Mouse (Mus musculus) small intestine, adult 2 months (tissue): Measurements from ENCODE around the gene Gm6525. TPM values are rescaled to one million over a fixed set of nuclear protein-coding genes. Genes with fewer than 3 reads are reported as not detected.

Experiments used
- H3K27ac ChIP-seq: fragments of 200-500 bp; 2 replicates; pipeline ENCODE4 v1.5.1; 2012; ENCODE audit warnings: low read depth, low read length, control low read depth, inconsistent platforms; ENCODE audit not compliant: insufficient read depth
- H3K27me3 ChIP-seq: fragments of 200-500 bp; 2 replicates; pipeline ENCODE4 v1.6.1; 2012; ENCODE audit warnings: mild to moderate bottlenecking, moderate library complexity, low read length, inconsistent platforms; ENCODE audit not compliant: control insufficient read depth, insufficient read depth
- H3K36me3 ChIP-seq: fragments of 200-500 bp; 2 replicates; pipeline ENCODE4 v1.6.1; 2012; ENCODE audit warnings: mild to moderate bottlenecking, low read length, control low read depth, inconsistent platforms; ENCODE audit not compliant: control insufficient read depth, insufficient read depth
- H3K4me1 ChIP-seq: fragments of 200-500 bp; 2 replicates; pipeline ENCODE4 v1.6.1; 2012; ENCODE audit warnings: low read length, inconsistent platforms, mixed read lengths; ENCODE audit not compliant: control insufficient read depth, insufficient read depth, insufficient read length
- H3K4me3 ChIP-seq: fragments of 200-500 bp; 2 replicates; pipeline ENCODE4 v1.5.1; 2012; ENCODE audit warnings: low read depth, mild to moderate bottlenecking, control low read depth, inconsistent platforms, low read length, moderate library complexity
- CTCF ChIP-seq: fragments of 200-500 bp; IDR thresholded peaks from 2 replicates; pipeline ENCODE4 v1.5.1; 2012; ENCODE audit warnings: low read depth, mild to moderate bottlenecking, control low read depth, inconsistent platforms, low read length, moderate library complexity, mixed read lengths; ENCODE audit not compliant: insufficient replicate concordance, insufficient read length; ENCODE audit errors: extremely low read depth
- POLR2A ChIP-seq: fragments of 200-500 bp; IDR thresholded peaks from 2 replicates; pipeline ENCODE4 v1.6.1; 2012; ENCODE audit warnings: low read depth, mild to moderate bottlenecking, control low read depth, inconsistent platforms, low read length, moderate library complexity
- WGBS: fragments of 180-500 bp; shearing (Covaris S2); methylation state at CpG from one replicate; pipeline ENCODE4 v1.1.7; 2018; 5-methylcytosine and 5-hydroxymethylcytosine counted together
- polyA plus RNA-seq: library from polyadenylated mRNA; depleted of rRNA; stranded (reverse); fragments of >200 nt; gene quantifications from 2 replicates; pipeline ENCODE4 v1.2.3, GENCODE M21; 2012

Gm6525 gene
- polyA plus RNA-seq, 1 experiment = not detected

DNA sequence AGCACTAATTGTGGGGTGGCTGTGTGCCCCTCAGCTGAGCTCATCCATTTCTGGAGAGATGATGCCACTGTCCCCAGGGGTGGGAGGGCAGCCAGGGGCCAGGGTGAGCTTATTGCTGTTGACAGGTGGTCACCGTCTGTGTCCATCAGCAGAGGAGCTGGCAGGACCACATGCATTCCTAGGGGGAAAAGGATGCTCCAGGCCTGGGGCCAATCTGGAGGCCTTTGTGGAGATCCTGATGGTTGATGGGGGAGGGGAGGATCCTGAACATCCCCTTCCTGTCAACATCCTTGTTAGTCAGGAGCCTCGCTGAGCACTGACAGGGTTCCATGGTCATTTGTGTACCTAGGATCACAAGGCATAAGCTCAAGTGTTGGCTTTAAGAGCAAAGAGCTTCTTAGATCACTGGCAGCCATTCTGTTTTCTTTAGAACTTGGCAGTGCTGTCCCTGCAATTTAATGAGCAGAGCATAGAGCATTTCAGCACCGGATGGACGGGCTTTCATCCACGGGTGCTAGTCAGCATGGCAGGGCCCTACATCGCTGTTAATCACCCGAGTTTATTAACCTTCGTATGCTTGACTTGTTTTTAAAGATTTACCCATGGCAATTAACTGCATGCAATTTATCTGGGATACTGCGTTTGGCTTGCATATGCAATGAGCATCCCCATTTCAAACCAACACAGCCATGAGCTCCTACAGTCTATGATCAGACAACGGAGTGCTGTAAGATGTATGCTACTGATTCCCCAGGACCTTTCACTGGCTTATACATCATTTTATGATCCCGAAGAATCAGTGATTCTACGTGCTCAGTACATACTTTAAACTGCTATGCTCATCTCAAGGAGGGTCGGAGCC is 26.9 kb downstream of the Gm6525 start:
- Histone ChIP-seq H3K4me1 (no peaks in the 10 kb centered on the region), H3K27me3 (no peaks in the 10 kb centered on the region), H3K36me3 (peaks cover 23% of the 10 kb centered on the region), H3K27ac (no peak overlapping the region), H3K4me3 (no peak overlapping the region)
- 81% methylated on average over 13 of the region's 13 CpGs for WGBS
- TF ChIP-seq POLR2A = no peak
- TF ChIP-seq CTCF = no peak

DNA sequence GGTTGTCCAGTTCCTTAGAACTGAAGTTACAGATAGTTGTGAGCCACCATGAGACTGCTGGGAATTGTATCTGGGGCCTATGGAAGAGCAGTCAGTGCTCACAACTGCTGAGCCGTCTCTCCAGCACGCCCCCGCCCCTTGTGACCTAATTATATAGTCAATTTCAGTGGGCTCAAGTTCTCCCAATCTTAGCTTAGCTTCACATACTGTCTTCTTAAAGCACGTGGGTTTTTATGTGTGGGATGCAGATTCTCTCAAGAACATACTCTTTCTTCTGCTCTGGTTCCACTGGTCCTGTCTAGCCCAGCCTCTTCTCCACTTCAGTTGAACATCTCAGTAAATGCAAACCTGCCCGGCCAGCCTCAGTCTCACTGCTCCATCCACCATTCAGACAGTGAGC is 30.7 kb downstream of the Gm6525 start:
- Histone ChIP-seq H3K27me3 (no peaks in the 10 kb centered on the region), H3K4me3 (no peak overlapping the region), H3K27ac (no peak overlapping the region), H3K36me3 (peaks cover 33% of the 10 kb centered on the region), H3K4me1 (no peaks in the 10 kb centered on the region)
- 87% methylated on average over 5 of the region's 5 CpGs for WGBS
- no peak for TF ChIP-seq CTCF
- no peak for TF ChIP-seq POLR2A

DNA sequence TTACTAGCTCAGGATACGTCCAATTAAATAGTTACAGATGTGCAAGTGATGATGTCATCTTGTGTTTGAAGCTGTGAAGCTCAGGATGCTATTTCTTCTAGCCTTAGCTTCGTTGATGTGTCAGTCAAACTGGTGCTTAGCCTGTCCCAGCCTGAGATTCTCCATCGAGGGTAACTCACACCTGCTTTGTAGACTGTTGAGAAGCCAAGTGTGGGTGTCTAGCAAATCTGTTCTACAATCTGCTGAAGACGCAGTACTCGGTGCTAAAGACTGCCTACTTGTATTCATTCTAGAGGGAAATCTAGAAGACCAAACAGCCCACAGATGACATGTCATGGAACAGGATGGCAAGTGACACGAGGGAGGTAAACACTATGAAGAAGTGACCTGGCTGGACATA is 31.7 kb downstream of the Gm6525 start:
- 88% methylated on average over 6 of the region's 6 CpGs for WGBS
- no peak for TF ChIP-seq CTCF
- no peak for TF ChIP-seq POLR2A
- Histone ChIP-seq H3K4me1 (peaks cover under 1% of the 10 kb centered on the region; the same call in 1 of the 2 replicates), H3K4me3 (no peak overlapping the region), H3K36me3 (peaks cover 34% of the 10 kb centered on the region), H3K27me3 (no peaks in the 10 kb centered on the region), H3K27ac (no peak overlapping the region)

- Histone ChIP-seq H3K4me1 (peaks cover 2% of the 10 kb centered on the region; the same call in 1 of the 2 replicates), H3K27me3 (no peaks in the 10 kb centered on the region)
- TF ChIP-seq CTCF = no peak
- no peak for TF ChIP-seq POLR2A
Measured at GRCm38 (mm10) chr3:84206106-84206505, 32.2 kb downstream of the Gm6525 start.

GRCm38 (mm10) chr3:84207366-84207765 is 33.5 kb downstream of the Gm6525 start:
- Histone ChIP-seq H3K36me3 (peaks cover 31% of the 10 kb centered on the region), H3K27me3 (no peaks in the 10 kb centered on the region), H3K4me3 (no peak overlapping the region), H3K27ac (no peak overlapping the region), H3K4me1 (peaks cover 5% of the 10 kb centered on the region; the same call in 1 of the 2 replicates)
- TF ChIP-seq POLR2A (no peak), CTCF (no peak)
- 63% methylated on average over 2 of the region's 2 CpGs for WGBS

More at GRCm38 (mm10) chr3:84206106-84206505, 32.2 kb downstream of the Gm6525 start:
- no peak overlapping the region for H3K27ac ChIP-seq
- WGBS = 85% methylated on average over 3 of the region's 3 CpGs
- no peak overlapping the region for H3K4me3 ChIP-seq
- peaks cover 34% of the 10 kb centered on the region for H3K36me3 ChIP-seq

DNA sequence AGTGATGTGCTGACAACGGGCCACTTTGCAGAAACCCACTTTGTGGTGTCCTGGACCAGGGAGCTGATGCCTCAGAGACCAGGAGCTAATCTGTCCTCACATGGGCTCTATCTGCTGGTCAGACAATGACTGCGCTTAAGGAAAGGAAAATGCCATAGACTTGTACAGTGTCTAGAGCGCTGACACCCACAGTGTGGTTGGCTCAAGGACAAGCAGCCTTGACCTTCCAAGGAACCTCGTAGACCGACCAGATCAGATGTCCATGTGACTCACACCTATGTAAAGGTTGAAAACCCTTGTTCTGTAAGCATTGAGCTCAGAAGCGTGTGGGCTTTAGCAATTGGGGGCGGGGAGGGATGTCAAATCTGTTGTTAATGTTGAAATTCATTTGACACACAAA is 34.6 kb downstream of the Gm6525 start:
- Histone ChIP-seq H3K4me3 (no peak overlapping the region), H3K27me3 (no peaks in the 10 kb centered on the region), H3K27ac (no peak overlapping the region), H3K4me1 (peaks cover 5% of the 10 kb centered on the region; the same call in 1 of the 2 replicates), H3K36me3 (peaks cover 31% of the 10 kb centered on the region)
- TF ChIP-seq POLR2A (no peak), CTCF (no peak)
- WGBS = 89% methylated on average over 7 of the region's 7 CpGs

DNA sequence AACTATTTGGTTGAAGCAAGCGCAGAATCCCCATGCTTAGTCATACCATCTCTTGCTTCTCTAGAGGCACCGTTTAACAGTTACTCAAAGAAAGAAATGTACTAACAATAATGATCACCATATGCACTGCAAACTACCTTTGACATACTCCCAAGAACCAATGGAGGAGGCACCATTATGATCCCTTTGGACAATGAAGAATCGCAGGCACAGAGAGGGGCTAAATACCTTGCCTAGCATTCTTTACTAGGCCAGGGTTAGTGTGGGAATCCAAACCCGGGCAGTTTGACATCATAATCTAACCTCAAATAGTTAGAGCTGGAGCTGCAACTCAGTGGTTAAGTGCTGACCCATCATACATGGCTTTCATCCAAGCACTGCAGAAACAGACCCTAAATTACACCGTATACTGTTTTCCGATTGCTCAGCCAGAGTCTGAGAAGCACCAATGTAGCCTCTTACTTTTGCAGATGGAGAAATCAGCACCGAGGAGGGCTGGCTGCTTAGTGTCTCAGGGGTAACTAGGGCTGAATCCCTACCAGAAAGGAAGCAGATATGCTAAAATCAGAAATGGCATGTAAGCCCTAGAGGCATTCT is 35.1 kb downstream of the Gm6525 start:
- Histone ChIP-seq H3K4me1 (peaks cover 5% of the 10 kb centered on the region; the same call in 1 of the 2 replicates), H3K27ac (no peak overlapping the region), H3K4me3 (no peak overlapping the region), H3K36me3 (peaks cover 31% of the 10 kb centered on the region), H3K27me3 (no peaks in the 10 kb centered on the region)
- 80% methylated on average over 7 of the region's 7 CpGs for WGBS
- no peak for TF ChIP-seq CTCF
- no peak for TF ChIP-seq POLR2A
